Mouse (Mus musculus) hindbrain, postnatal 0 days (tissue): ENCODE measurements around the gene Ppp2r5c. TPM values are rescaled to one million over a fixed set of nuclear protein-coding genes. Genes with fewer than 3 reads are reported as not detected.

ENCODE experiments used
- ATAC-seq: fragments of 200-750 bp; cut with Nextera tagmentation; 2 replicates; pipeline ENCODE4 v1.8.0; 2017; ENCODE audit warnings: mild to moderate bottlenecking, moderate TSS enrichment, moderate library complexity
- DNase-seq: peaks from one replicate; pipeline ENCODE4 v3.0.0-alpha.2; 2015; ENCODE audit warnings: low spot score
- H3K27ac ChIP-seq: fragments of 300-500 bp; sonication (generic); 2 replicates; pipeline ENCODE4 v1.5.1; 2014; ENCODE audit warnings: mild to moderate bottlenecking
- H3K27me3 ChIP-seq: fragments of 300-500 bp; sonication (generic); 2 replicates; pipeline ENCODE4 v1.6.1; 2014; ENCODE audit warnings: low read length, mixed read lengths; ENCODE audit not compliant: insufficient read depth
- H3K36me3 ChIP-seq: fragments of 300-500 bp; sonication (generic); 2 replicates; pipeline ENCODE4 v1.6.1; 2014; ENCODE audit warnings: low read length, mixed read lengths; ENCODE audit not compliant: insufficient read depth
- H3K4me1 ChIP-seq: fragments of 300-500 bp; sonication (generic); 2 replicates; pipeline ENCODE4 v1.6.1; 2014; ENCODE audit warnings: antibody characterized with exemption, low read length, mixed read lengths; ENCODE audit not compliant: insufficient read depth
- H3K4me2 ChIP-seq: fragments of 300-500 bp; sonication (generic); 2 replicates; pipeline ENCODE4 v1.6.1; 2014; ENCODE audit warnings: low read depth, mild to moderate bottlenecking, low read length, moderate library complexity, mixed read lengths
- H3K4me3 ChIP-seq: fragments of 300-500 bp; sonication (generic); 2 replicates; pipeline ENCODE4 v1.5.1; 2014; ENCODE audit warnings: low read length
- H3K9ac ChIP-seq: fragments of 300-500 bp; sonication (generic); replicated peaks from 2 replicates; pipeline ENCODE4 v1.6.1; 2014; ENCODE audit warnings: mild to moderate bottlenecking, low read length, moderate library complexity, mixed read lengths
- H3K9me3 ChIP-seq: fragments of 300-500 bp; sonication (generic); 2 replicates; pipeline ENCODE4 v1.6.1; 2016; ENCODE audit warnings: low read length, mixed read lengths
- CTCF ChIP-seq: IDR thresholded peaks from 2 replicates; pipeline ENCODE4 v1.5.1; 2016; ENCODE audit warnings: antibody characterized with exemption, control low read depth, low read depth
- WGBS: fragments of 180-500 bp; shearing (Covaris S2); extraction: QIAGEN DNeasy Blood & Tissue Kit; methylation state at CpG from one replicate; pipeline ENCODE4 v1.1.7; 2014; 5-methylcytosine and 5-hydroxymethylcytosine counted together
- polyA plus RNA-seq: library from polyadenylated mRNA; unstranded; fragments of >200 nt; fragmentation: Nextera tagmentation; extraction: Ambion mirVana; gene quantifications from 2 replicates; pipeline ENCODE4 v1.2.1, GENCODE M21; 2015
- total RNA-seq: library from RNA; depleted of rRNA; stranded (reverse); fragments of >200 nt; gene quantifications from 2 replicates; pipeline ENCODE4 v1.2.3, GENCODE M21; 2014; rRNA removed

Gene Ppp2r5c
- total and polyA plus RNA-seq, 2 experiments from 2014 or later, result 108 to 163 TPM

DNA sequence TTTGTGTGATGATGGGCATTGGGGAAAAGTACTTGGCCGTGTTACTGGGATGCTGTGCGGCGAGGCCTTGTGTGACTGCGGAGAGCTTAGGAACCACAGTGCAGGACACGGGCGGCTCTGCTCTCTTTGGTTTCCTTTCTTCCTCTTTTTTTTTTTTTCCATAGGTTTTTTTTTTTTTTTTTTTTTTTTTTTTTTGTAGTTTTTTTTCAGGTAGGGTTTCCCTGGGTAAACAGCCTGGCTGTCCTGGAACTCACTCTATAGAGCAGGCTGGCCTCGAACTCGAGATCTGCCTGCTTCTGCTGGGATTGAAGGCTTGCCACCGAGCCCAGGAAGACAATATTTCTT is 162.2 kb downstream of the Ppp2r5c start:
- WGBS, result 83% methylated on average over 9 of the region's 9 CpGs
- ATAC-seq (no peak), DNase-seq (no peak)
- Histone ChIP-seq H3K4me1 (no peaks in the 10 kb centered on the region), H3K36me3 (peaks cover 18% of the 10 kb centered on the region; the same call in 1 of the 2 replicates), H3K9ac (no peak overlapping the region), H3K9me3 (no peaks in the 10 kb centered on the region), H3K27me3 (no peaks in the 10 kb centered on the region), H3K4me3 (no peak overlapping the region), H3K4me2 (no peak overlapping the region), H3K27ac (peak overlapping the region; percentile 8; the same call in 1 of the 2 replicates)
- no peak for TF ChIP-seq CTCF

DNA sequence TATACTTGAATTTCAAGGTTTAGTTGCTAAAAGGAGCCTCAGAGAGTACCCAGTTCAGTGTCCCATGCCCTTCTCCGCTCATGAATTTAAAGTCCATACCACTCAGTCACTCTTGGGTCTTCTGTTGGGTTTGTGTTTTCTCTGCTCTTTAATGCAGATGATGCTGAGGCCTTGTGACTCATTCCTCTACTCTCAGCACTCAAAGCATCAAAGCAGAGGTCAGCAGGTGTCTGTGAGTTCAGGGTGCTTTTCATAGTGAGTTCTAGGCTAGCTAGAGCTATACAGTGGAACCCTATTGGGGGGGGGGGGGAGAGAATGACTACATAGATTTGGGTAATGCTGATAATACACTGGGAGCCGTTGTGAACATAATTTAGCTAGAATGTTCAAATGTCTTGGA is 163.8 kb downstream of the Ppp2r5c start:
- Histone ChIP-seq H3K27ac (no peak overlapping the region), H3K36me3 (peaks cover 32% of the 10 kb centered on the region), H3K27me3 (no peaks in the 10 kb centered on the region), H3K4me1 (no peaks in the 10 kb centered on the region), H3K9me3 (no peaks in the 10 kb centered on the region), H3K9ac (no peak overlapping the region), H3K4me2 (no peak overlapping the region), H3K4me3 (no peak overlapping the region)
- 97% methylated on average over 2 of the region's 2 CpGs for WGBS
- ATAC-seq, result no peak
- TF ChIP-seq CTCF, result no peak
- no peak for DNase-seq

GRCm38 (mm10) chr12:110630056-110630455 is 183.1 kb downstream of the Ppp2r5c start:
- WGBS, result 97% methylated on average over 11 of the region's 11 CpGs
- TF ChIP-seq CTCF, result no peak
- ATAC-seq, result no peak
- peaks cover 100% of the 10 kb centered on the region for H3K36me3 ChIP-seq
- no peak overlapping the region for H3K4me2 ChIP-seq
- H3K9ac ChIP-seq, result no peak overlapping the region
- H3K4me1 ChIP-seq, result no peaks in the 10 kb centered on the region
- no peak for DNase-seq
- no peaks in the 10 kb centered on the region for H3K9me3 ChIP-seq
- H3K27ac ChIP-seq, result no peak overlapping the region
- no peak overlapping the region for H3K4me3 ChIP-seq
- no peaks in the 10 kb centered on the region for H3K27me3 ChIP-seq

Other genes with a start within 250 kb of the Ppp2r5c start
- gene Dio3, start 168.1 kb upstream of the Ppp2r5c start, total RNA-seq, result 2.9 and 6.8 TPM in 2 replicates
- 0.98 and 1.2 TPM in 2 replicates for gene Dio3, start 168.1 kb upstream of the Ppp2r5c start, polyA plus RNA-seq
- gene Dync1h1, start 154.3 kb downstream of the Ppp2r5c start, total RNA-seq, result 258 and 262 TPM in 2 replicates
- gene Dync1h1, start 154.3 kb downstream of the Ppp2r5c start, polyA plus RNA-seq, result 50.6 and 57.6 TPM in 2 replicates
- not detected in 2 replicates for gene 1700001K19Rik, start 235.5 kb downstream of the Ppp2r5c start, total RNA-seq
- 0.15 and 0.44 TPM in 2 replicates for gene 1700001K19Rik, start 235.5 kb downstream of the Ppp2r5c start, polyA plus RNA-seq